Mouse (Mus musculus) kidney, embryonic 16.5 days (tissue): ENCODE data around the gene Pcf11. TPM values are rescaled to one million over a fixed set of nuclear protein-coding genes. Genes with fewer than 3 reads are reported as not detected.

Experiments used
- ATAC-seq: fragments of 200-750 bp; cut with Nextera tagmentation; 2 replicates; pipeline ENCODE4 v1.8.0; 2017; ENCODE audit warnings: moderate TSS enrichment; ENCODE audit not compliant: low FRiP score, low TSS enrichment
- H3K27ac ChIP-seq: fragments of 300-500 bp; sonication (generic); 2 replicates; pipeline ENCODE4 v1.5.1; 2014; ENCODE audit warnings: low read length
- H3K27me3 ChIP-seq: fragments of 300-500 bp; sonication (generic); 2 replicates; pipeline ENCODE4 v1.6.1; 2014; ENCODE audit warnings: low read length, control low read depth, mixed read lengths; ENCODE audit not compliant: insufficient read depth
- H3K36me3 ChIP-seq: fragments of 300-500 bp; sonication (generic); 2 replicates; pipeline ENCODE4 v1.6.1; 2014; ENCODE audit warnings: low read length, control low read depth, mixed read lengths; ENCODE audit not compliant: insufficient read depth
- H3K4me1 ChIP-seq: fragments of 300-500 bp; sonication (generic); 2 replicates; pipeline ENCODE4 v1.6.1; 2014; ENCODE audit warnings: low read length, control low read depth, mixed read lengths; ENCODE audit not compliant: insufficient read depth
- H3K4me2 ChIP-seq: fragments of 300-500 bp; sonication (generic); replicated peaks from 2 replicates; pipeline ENCODE4 v1.6.1; 2014; ENCODE audit warnings: low read depth, low read length
- H3K4me3 ChIP-seq: fragments of 300-500 bp; sonication (generic); 2 replicates; pipeline ENCODE4 v1.5.1; 2014; ENCODE audit warnings: mild to moderate bottlenecking, low read length
- H3K9ac ChIP-seq: fragments of 300-500 bp; sonication (generic); replicated peaks from 2 replicates; pipeline ENCODE4 v1.6.1; 2014; ENCODE audit warnings: low read length
- H3K9me3 ChIP-seq: fragments of 300-500 bp; sonication (generic); 2 replicates; pipeline ENCODE4 v1.6.1; 2016; ENCODE audit warnings: low read length, control low read depth
- WGBS: fragments of 180-500 bp; shearing (Covaris S2); extraction: QIAGEN DNeasy Blood & Tissue Kit; methylation state at CpG from one replicate; pipeline ENCODE4 v1.1.7; 2014; 5-methylcytosine and 5-hydroxymethylcytosine counted together
- polyA plus RNA-seq: library from polyadenylated mRNA; unstranded; fragments of >200 nt; fragmentation: Nextera tagmentation; extraction: Ambion mirVana; gene quantifications from 2 replicates; pipeline ENCODE4 v1.2.1, GENCODE M21; 2015

Gene Pcf11
- polyA plus RNA-seq, 1 experiment from 2014 or later: 17.8 TPM

GRCm38 (mm10) chr7:92688299-92688669 lies 18.6 kb upstream of the Pcf11 start:
- ATAC-seq: no peak
- Histone ChIP-seq H3K27me3 (no peaks in the 10 kb centered on the region), H3K9ac (no peak overlapping the region), H3K4me3 (no peak overlapping the region), H3K36me3 (no peaks in the 10 kb centered on the region), H3K27ac (no peak overlapping the region), H3K4me2 (no peak overlapping the region), H3K4me1 (no peaks in the 10 kb centered on the region), H3K9me3 (no peaks in the 10 kb centered on the region)
- WGBS: 45% methylated on average over 2 of the region's 2 CpGs

- Histone ChIP-seq H3K27ac (no peak overlapping the region), H3K4me1 (no peaks in the 10 kb centered on the region), H3K4me2 (no peak overlapping the region), H3K27me3 (no peaks in the 10 kb centered on the region), H3K9me3 (no peaks in the 10 kb centered on the region), H3K9ac (no peak overlapping the region), H3K36me3 (no peaks in the 10 kb centered on the region), H3K4me3 (no peak overlapping the region)
- 55% methylated on average over 5 of the region's 5 CpGs for WGBS
- ATAC-seq: no peak
Measured at GRCm38 (mm10) chr7:92687556-92688298, 18.0 kb upstream of the Pcf11 start.

GRCm38 (mm10) chr7:92677346-92677745 lies 7.6 kb upstream of the Pcf11 start:
- ATAC-seq: no peak
- no peaks in the 10 kb centered on the region for H3K27me3 ChIP-seq
- no peak overlapping the region for H3K4me2 ChIP-seq
- no peak overlapping the region for H3K4me3 ChIP-seq
- 61% methylated on average over 4 of the region's 4 CpGs for WGBS
- no peaks in the 10 kb centered on the region for H3K36me3 ChIP-seq
- H3K4me1 ChIP-seq: no peaks in the 10 kb centered on the region
- H3K9ac ChIP-seq: no peak overlapping the region
- H3K9me3 ChIP-seq: no peaks in the 10 kb centered on the region
- H3K27ac ChIP-seq: no peak overlapping the region

- Histone ChIP-seq H3K9ac (no peak overlapping the region), H3K27me3 (no peaks in the 10 kb centered on the region), H3K4me1 (peaks cover 6% of the 10 kb centered on the region; the same call in 1 of the 2 replicates), H3K36me3 (no peaks in the 10 kb centered on the region), H3K27ac (no peak overlapping the region), H3K9me3 (no peaks in the 10 kb centered on the region), H3K4me3 (no peak overlapping the region), H3K4me2 (no peak overlapping the region)
- 77% methylated on average over 3 of the region's 3 CpGs for WGBS
- no peak for ATAC-seq
Measured at GRCm38 (mm10) chr7:92675131-92675530, 5.4 kb upstream of the Pcf11 start.

- WGBS: 0% methylated on average over 29 of the region's 29 CpGs
- 0 out of 2 replicates have a peak, but pooled peaks cover 4% of the 10 kb centered on the region for H3K36me3 ChIP-seq
- no peaks in the 10 kb centered on the region for H3K27me3 ChIP-seq
- peak overlapping the region; percentile 99 for H3K9ac ChIP-seq
- H3K4me1 ChIP-seq: peaks cover 21% of the 10 kb centered on the region
- peak overlapping the region; percentile 97 for H3K27ac ChIP-seq
- peak overlapping the region; percentile 72 for H3K4me2 ChIP-seq
- peak; percentile 16; the same call in 1 of the 2 replicates for ATAC-seq
- peak overlapping the region; percentile 98 for H3K4me3 ChIP-seq
- no peaks in the 10 kb centered on the region for H3K9me3 ChIP-seq
Measured at GRCm38 (mm10) chr7:92668791-92669506, 785 bp downstream of the Pcf11 start.

GRCm38 (mm10) chr7:92666274-92666820 lies 3.4 kb downstream of the Pcf11 start:
- Histone ChIP-seq H3K4me2 (peak overlapping the region; percentile 72; the same call in 1 of the 2 replicates), H3K9me3 (no peaks in the 10 kb centered on the region), H3K4me3 (no peak overlapping the region), H3K9ac (no peak overlapping the region), H3K27me3 (no peaks in the 10 kb centered on the region), H3K4me1 (peaks cover 21% of the 10 kb centered on the region), H3K27ac (no peak overlapping the region), H3K36me3 (peaks cover 13% of the 10 kb centered on the region)
- no peak for ATAC-seq
- WGBS: 81% methylated on average over 7 of the region's 7 CpGs

- no peak overlapping the region for H3K4me2 ChIP-seq
- no peaks in the 10 kb centered on the region for H3K4me1 ChIP-seq
- no peak overlapping the region for H3K27ac ChIP-seq
- no peak for ATAC-seq
- H3K36me3 ChIP-seq: peaks cover 59% of the 10 kb centered on the region
- H3K9ac ChIP-seq: no peak overlapping the region
- peaks cover 3% of the 10 kb centered on the region; the same call in 1 of the 2 replicates for H3K9me3 ChIP-seq
- no peaks in the 10 kb centered on the region for H3K27me3 ChIP-seq
- WGBS: 94% methylated on average over 5 of the region's 5 CpGs
- no peak overlapping the region for H3K4me3 ChIP-seq
Measured at GRCm38 (mm10) chr7:92658050-92658449, 11.7 kb downstream of the Pcf11 start.

- 87% methylated on average over 2 of the region's 2 CpGs for WGBS
- H3K36me3 ChIP-seq: peaks cover 51% of the 10 kb centered on the region
- ATAC-seq: no peak
Measured at GRCm38 (mm10) chr7:92656386-92656785, 13.3 kb downstream of the Pcf11 start.

GRCm38 (mm10) chr7:92653329-92653728 lies 16.4 kb downstream of the Pcf11 start:
- Histone ChIP-seq H3K4me2 (no peak overlapping the region), H3K27ac (no peak overlapping the region), H3K4me3 (no peak overlapping the region), H3K9ac (no peak overlapping the region), H3K9me3 (peaks cover 3% of the 10 kb centered on the region; the same call in 1 of the 2 replicates), H3K4me1 (no peaks in the 10 kb centered on the region), H3K36me3 (peaks cover 30% of the 10 kb centered on the region), H3K27me3 (no peaks in the 10 kb centered on the region)
- 88% methylated on average over 1 of the region's 1 CpGs for WGBS
- no peak for ATAC-seq

More at GRCm38 (mm10) chr7:92656386-92656785, 13.3 kb downstream of the Pcf11 start:
- Histone ChIP-seq H3K9me3 (peaks cover 3% of the 10 kb centered on the region; the same call in 1 of the 2 replicates), H3K27me3 (no peaks in the 10 kb centered on the region), H3K4me3 (no peak overlapping the region), H3K4me1 (no peaks in the 10 kb centered on the region), H3K4me2 (no peak overlapping the region), H3K9ac (no peak overlapping the region), H3K27ac (no peak overlapping the region)
